Mouse (Mus musculus) left cerebral cortex, postnatal 36 days (tissue): ENCODE measurements at regions not wholly inside any gene's neighbourhood (a gene's known extent, or its start where the extent isn't known, plus 50 kb on each side); places are given as distances from the start of the nearest gene placed in this dataset.
A peak's percentile ranks its signal among the peaks of the same experiment; 100 is the strongest.

Experiments used
- DNase-seq, 2 experiments: peaks; one replicate each; pipeline ENCODE4 v3.0.0; 2021 to 2022; ENCODE audit warnings: low spot score in 2 of 2, mixed read lengths in 1 of 2
- intact Hi-C: fragments of 180-260 bp; cut with DNase I; formaldehyde crosslinking; loops from one replicate; pipeline ENCODE4 v1.15.1; 2025

DNA sequence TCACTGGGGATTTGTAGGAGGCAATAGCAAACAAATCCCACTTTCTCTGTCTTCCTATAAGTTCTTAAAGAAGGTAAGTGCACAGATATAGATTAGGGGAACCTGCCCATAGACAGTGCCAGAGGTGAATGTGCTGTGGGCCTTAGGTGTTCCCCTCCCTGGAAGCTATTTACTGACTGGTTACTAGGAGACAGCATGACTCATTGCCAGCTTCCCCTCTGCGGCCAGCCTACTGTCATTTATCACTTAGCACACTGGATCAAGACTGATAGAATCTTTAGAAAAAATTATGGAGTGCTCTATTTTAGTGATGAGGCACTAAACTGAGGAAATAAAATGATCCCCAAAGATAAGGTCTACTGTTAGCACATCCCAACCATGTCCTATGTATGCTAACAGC is 187.3 kb upstream of the Nrp1 start:
- intact Hi-C loops = no loop called here
- no peak for DNase-seq

DNA sequence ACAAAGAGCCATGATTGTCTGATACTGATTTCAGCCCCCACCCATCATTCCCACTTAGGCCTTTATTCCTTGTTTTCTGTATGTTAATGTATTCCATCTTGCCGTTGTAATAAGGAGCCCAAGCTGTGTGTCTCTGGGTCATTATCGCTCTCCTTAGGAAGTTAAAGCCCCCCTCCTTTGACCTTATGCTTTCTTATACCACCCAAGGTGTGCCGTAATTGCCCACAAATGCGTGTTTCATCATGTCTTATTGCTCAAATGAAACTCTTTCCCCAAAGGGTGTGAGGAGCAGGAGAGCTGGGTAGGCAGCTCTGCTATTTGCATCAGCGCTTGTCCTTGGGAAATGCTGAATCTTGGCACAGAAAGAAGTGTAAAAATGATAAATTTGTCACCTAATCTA is 178.2 kb upstream of the Nrp1 start:
- intact Hi-C loops = no loop called here
- no peak for DNase-seq

DNA sequence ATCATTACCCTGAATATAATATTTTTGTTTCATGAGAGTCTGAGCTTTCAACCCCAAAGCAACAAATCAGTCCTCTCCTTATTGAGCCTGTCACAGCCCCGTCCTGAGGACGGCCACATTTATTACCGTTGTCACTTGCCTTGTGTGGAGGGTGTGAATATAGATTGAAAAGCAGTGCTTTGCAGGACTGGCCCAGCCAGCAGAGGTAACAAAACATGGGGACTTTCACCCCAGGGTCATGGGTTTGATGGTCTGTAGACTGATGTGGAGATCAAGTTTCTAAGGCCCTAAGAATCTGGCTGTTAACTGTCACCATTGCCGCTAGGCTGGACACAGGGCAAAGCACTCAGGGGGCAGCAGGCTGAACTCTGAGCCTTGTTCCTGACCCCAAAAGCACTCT is 175.3 kb upstream of the Nrp1 start:
- intact Hi-C loops = no loop called here
- DNase-seq = no peak

DNA sequence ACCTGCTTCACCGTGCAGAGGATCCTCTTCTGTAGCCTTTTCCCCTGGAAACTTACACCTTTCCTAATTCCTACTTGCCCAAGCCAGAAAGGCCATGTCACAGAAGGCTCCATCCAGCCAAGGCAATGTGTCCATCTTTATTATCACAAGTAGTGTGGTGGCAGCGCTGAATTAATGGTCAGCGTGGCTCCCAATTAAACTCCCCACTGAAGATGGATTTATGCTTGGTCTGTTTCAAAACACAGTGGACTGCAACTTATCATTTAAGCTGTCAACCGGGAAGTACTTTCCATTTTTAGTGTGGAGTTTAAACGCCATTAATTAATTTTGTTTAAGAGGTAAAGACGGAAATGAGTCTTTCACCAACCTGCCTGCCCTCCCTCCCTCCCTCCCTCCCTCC is 170.1 kb upstream of the Nrp1 start:
- DNase-seq = no peak
- intact Hi-C loops = no loop called here

DNA sequence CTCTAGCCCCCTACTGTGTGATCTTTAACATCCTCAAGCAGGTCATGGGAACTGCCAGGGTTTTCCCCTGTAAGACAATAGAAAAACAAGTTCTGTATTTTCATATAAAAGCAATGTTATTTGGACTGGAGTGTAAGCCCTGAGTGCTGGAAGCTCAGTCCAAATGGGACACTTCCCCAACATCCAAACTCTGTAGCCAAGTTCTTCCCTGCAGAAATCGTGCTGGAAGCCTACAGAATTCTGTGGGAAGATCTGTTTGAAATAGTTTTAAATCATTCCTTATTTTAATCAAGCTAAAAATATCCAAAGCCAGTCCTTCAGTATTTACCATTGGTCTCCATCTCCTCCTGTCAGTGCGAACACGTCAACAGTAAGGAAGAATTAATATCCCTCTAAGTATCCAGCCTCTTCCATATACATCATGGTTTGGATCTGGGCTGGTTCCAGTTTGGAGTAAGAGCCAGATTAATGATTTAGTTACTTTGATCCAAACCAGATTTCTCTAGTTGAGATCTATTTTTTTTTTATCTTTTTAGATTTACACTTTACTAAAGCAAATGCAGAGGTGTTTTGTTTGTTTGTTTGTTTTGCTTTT is 165.0 kb upstream of the Nrp1 start:
- intact Hi-C loops = no loop called here
- DNase-seq = no peak

DNA sequence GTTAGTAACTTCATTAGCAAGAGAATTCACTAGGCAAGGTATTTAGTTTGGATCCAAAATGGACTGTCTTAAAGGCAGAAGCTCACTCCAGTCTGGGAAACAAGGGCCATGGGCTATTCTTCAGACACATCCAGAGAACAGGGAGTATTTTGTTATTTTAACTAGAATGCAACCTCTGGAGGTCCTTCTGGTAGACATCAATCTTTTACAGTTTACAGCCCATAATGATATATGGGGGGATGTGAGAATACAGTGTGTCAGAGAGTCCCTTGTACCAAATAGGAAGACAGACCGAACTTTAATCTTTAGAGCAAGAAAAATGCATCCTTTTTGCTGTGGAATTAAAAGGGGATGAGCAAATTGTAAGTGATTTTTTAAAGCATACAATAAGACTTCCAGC is 157.6 kb upstream of the Nrp1 start:
- DNase-seq = no peak
- intact Hi-C loops = no loop called here

DNA sequence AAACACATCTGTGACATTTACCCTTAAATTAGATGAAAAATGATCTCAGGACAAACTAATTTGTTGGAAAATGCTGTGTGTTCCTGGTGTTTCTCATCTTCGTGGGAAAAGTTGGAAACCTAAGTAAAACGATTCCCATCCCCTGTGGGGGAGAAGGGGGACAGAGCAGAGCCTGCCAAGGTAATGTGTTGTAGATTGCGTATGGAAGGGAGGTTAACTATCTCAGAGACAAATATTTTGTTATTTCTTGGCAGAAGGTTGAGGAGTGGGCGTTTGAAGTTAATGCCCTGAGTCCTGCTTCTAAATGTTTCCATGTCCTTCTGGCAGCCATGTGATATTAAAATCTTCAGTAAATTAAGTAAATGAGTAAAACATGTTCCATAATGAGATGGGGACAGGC is 156.8 kb upstream of the Nrp1 start:
- DNase-seq = no peak
- intact Hi-C loops = no loop called here

DNA sequence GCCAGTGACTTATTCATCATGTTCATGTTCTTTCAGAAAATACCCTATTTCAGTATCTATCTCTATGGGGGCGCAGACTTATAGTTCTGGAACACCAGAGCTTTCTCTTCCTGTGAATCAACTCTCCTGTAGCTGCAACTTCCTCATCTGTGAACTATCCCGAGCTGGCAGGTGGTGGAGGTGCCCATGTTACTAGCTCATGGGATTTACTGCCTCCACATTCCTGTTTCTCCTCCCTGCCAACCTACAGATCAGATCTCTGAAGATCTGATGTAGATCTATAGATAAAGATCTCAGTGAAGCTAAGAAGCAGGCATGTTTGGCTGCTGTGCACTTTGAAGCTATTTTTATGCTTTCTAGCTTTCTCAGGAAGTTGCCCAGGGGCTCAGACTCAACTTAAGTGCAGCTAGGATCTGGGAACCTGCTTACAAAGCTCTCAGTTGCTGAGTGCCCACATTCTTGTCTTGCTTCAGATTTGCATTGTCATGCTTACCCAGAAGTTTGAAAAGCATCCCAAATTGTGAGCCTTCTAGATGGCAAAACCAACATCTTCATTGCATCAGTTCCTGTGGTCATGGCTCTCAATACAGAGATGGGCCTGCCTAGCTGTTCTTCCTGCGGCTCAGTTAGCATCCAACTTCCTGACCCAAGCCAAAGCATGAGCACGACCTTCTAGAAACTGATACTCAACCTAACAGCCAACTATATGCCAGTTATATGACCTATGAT is 156.1 kb upstream of the Nrp1 start:
- intact Hi-C loops = no loop called here
- DNase-seq = peak; percentile 10 to 13

DNA sequence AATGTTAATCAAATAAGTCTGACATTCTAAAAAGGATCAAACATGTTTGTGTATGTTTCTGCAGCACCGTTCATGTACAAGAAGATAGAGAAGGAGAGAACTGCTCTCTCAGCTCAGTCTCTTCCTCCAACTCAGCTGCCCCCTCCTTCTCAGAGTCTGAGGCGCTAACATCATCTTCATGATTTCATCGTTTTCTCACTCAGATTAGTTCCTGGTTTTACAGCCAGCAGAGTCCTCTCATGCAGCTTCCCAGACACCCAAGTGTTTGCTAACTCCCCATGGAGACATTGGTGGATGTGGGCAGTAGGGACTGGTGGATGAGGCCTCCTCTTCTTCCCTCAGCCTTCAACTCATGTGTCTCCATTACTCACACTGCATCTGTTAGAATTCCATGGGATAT is 153.6 kb upstream of the Nrp1 start:
- intact Hi-C loops = no loop called here
- DNase-seq = peak; percentile 7 to 13

DNA sequence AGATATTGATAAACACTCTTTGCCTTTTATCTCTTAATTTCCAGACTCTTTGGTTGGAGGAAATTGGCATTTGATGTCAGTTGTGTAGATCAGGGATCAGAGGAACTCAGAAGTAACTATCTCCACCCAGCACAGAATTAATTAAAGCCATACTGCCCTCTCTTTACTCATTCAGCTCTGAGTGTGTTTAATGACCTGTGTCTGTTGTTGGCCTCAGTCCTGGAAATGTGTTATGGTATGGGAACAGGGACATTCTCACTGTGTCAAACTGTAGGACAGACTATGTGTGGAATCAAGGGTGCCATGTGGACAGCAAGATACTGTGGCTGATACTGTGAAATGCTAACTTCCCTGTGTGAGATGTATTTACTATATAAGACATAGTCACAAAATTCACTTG is 151.3 kb upstream of the Nrp1 start:
- intact Hi-C loops = no loop called here
- no peak for DNase-seq

DNA sequence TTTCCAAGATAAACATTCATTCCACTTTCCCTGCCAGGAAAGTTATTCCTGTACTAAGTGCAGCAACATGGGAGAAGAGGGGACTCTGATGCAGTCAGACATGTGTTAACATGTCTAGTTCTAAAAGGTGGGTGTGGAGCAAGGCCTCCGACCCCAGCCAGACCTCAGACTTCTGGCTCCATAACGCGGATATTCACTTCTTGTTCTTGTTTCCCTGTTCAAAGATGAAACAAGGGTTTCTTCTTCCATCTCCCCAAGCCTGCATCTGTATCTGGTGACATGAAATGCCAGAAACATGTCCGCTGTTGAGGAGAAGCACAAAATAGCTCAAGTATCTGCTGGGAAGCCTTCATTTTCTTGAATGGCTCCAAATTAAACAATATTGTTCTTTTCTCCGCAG is 147.6 kb upstream of the Nrp1 start:
- DNase-seq = no peak
- intact Hi-C loops = no loop called here

DNA sequence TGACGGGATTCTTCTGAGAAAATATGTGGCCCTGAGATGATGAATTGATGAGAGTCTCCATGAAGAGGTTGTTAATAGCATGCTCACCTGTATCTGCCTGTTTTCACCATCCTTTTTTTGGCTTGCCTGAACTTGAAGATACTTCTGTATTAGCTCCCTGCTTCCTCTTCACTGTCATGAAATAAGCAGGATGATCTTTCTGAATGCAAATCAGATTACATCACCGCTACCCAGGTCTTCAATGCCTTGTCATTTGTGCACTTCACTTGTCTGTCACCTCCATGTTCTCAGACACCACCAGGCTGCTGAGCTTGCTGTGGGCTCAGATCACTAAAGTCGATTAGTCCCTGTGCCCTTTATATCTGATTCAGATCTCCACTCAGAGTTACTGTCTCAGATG is 146.2 kb upstream of the Nrp1 start:
- intact Hi-C loops = no loop called here
- DNase-seq = no peak

DNA sequence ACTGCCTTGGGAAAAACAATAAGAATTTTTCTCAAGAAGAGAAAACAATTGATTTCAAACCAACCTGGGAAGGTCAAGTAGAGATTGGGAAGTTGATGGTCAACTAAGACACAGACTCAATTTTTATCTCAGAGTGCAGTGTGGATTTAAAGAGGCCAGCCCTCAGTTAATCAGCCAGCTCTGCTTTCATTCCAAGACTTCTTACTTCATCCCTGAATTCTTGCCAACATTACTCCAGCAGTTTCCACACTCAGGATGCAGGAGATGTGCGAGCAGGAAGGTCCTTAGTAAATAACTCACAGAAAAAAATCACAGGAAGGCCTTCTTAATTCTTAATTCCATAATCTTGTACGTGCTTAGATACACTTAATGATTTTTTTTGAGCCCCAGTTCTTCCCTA is 144.1 kb upstream of the Nrp1 start:
- DNase-seq = no peak
- intact Hi-C loops = no loop called here

DNA sequence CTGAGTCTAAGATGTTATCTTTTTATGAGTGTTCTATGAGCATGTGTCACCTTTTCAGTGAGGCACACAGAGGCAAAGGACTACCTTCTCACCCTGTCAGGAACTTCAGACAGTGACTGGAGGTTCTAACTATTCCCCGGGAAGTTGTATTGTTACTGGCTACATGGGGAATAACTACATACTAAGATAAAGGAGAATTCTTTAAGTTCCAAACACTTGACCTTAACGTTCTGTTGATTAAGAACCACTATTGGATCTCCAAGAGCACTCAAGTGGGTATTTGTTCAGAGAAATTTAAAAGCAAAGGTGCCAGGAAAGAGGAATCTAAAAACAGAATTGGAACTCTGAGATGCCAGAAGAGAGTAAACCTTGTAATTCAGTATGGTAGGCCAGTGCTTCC is 139.5 kb upstream of the Nrp1 start:
- intact Hi-C loops = no loop called here
- no peak for DNase-seq

DNA sequence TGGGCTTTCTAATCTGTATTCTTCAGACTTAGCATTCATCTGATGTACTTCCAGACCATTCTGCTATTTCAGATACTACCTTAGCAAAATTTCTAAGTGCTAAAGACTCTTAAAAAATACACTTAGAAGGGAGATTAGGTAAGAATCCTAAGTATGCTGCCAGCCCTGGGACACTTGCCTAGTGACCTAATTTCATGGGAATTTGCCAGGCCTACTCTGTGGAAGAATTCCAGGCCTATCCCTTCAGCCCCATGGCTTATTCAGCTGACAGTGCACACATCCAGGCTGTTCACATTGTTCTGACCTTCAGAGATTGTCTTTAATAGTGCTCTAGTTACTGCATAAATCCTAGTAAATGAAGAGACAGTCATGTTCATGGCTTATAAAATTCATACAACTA is 138.9 kb upstream of the Nrp1 start:
- DNase-seq = no peak
- intact Hi-C loops = no loop called here

DNA sequence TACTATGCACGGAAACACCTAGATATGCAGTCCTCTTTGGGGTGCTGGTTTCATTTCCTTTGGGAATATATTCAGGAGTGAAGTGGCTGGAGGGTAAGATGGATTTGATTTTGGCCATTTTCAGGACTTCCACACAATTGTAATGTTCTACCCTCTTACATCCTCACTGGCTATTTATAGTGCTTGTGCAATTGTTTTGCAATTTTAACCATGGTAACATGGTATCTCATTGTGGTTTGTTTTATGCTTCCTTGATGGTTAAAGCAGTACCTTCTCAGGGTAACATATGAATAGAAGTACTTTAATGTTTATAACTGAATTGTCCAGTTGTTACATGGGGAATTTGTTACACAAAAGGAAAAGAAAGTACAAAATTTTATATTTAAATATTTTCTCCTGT is 135.3 kb upstream of the Nrp1 start:
- DNase-seq = no peak
- intact Hi-C loops = no loop called here

DNA sequence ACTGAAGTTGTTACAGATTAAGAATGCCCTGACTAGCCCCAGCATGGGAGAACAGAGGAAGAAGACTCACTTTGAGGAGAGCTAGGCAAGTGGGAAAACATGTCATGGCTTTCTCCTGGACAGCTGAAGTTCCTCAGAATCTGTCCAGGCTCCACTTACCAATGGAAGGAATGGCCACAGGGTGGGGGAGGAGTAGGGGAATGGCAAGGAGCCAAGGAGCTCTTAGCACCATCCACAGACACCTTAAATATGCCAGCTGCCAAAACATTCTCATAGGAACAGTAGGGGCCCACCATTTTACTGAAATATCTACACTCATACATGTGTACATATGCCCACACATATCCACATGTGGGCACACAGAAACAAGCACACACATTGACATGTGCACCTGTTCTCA is 134.9 kb upstream of the Nrp1 start:
- DNase-seq = no peak
- intact Hi-C loops = no loop called here

DNA sequence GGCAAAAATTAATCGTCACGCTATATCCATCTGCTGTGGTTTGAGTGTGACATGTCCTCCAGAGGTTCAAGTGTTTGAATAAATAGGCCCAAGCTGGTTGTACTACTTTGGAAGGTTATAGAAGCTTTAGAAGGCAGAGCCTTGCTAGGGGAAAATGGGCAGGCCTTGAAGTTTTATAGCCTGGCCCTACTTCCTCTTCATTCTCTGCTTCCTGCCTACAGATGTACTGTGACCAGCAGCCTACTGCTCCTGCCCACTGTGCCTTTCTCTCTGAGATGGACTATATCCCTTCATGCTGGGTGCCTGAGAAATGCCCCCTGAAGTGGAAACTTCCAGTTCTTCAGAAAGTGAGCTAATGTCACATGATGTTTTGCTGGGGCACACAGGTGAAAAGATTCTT is 133.3 kb upstream of the Nrp1 start:
- DNase-seq = no peak
- intact Hi-C loops = no loop called here

DNA sequence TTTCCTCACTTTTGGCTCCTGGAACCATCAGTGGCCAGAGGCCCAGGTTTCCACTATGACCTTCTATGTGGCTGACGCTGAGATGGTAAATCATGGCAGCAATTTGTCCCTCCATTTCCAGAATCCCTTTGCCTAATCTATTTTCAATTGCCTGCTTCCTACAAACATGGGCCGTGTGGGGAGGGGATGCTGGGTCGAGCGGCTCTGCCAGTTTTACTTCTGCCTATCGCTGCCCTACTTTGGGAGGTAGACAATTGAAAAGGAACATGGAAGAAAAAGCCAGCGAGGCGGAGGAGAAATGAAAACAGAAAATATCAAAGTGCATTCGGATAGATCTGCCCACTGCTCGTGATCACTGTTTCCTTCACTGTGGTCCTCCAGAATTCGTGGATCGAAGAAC is 123.3 kb upstream of the Nrp1 start:
- intact Hi-C loops = no loop called here
- DNase-seq = no peak

DNA sequence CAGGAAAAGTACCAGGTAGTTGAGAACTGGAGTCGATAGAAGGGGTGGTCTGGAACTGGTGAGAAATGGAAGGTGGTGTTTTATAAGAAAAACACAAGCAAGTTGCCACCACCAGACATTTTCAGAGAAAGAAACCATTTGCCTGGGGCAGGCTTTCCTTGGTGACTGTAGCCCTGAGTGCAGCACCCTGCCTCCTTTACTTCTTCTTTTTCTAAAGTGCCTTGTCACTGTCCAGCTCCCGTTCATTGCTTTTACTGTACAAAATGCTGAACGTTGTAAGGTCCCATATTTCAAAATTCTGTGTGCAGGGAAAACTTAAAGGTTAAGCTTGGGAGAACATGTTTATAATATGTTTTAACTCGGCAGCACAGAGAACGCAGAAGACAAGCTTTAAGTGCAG is 122.9 kb upstream of the Nrp1 start:
- DNase-seq = no peak
- intact Hi-C loops = no loop called here

DNA sequence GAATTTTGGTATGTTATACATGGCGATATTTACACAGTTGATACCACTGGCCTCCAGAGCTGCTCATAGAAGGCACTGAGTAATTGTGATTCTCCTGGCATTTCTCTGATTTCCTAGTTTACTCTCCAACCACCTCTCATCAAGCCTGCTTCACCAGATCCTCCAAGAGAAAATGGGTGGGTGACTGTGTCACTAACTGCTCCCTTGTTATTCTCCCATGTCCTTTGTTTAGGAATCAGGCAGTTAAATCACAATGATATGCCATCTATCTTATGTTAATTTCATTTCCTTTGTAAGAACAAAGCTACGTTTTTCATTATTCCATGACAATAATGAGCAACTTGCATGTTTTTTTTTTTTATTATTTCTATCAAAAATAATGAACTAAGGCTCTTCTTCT is 122.3 kb upstream of the Nrp1 start:
- intact Hi-C loops = no loop called here
- no peak for DNase-seq

DNA sequence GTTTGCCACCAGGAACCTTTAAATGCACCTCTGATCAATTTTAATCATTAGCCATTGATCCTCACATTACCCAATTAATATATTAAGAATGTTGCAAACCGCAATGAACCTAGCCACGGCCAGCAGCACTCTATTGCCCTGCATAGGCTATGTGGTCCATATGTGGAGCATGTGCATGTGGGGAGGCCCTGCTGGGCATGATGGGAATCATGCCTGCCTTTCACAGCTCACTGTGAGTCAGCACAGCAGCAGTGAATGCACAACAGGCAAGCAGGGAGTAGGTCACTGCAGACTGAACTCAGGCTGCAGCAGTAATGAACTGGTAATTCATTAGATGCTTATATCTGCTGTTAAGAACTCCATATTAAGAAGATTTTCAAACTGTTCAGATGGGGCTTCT is 119.5 kb upstream of the Nrp1 start:
- intact Hi-C loops = no loop called here
- DNase-seq = no peak
